Mouse (Mus musculus) layer of hippocampus, postnatal 14 days (tissue): ENCODE data around the gene Ankrd11. TPM values are rescaled to one million over a fixed set of nuclear protein-coding genes. Genes with fewer than 3 reads are reported as not detected.

ENCODE experiments used
- DNase-seq, 2 experiments: peaks; one replicate each; pipeline ENCODE4 v3.0.0; 2021 to 2022; ENCODE audit warnings: low spot score in 2 of 2, mixed read lengths in 1 of 2
- total RNA-seq, 2 experiments: library from RNA; stranded (reverse); gene quantifications; 2 replicates each; pipeline ENCODE4 v1.2.3; 2021

Ankrd11 gene
- total RNA-seq, 2 experiments from 2014 or later = 152 to 159 TPM

DNA sequence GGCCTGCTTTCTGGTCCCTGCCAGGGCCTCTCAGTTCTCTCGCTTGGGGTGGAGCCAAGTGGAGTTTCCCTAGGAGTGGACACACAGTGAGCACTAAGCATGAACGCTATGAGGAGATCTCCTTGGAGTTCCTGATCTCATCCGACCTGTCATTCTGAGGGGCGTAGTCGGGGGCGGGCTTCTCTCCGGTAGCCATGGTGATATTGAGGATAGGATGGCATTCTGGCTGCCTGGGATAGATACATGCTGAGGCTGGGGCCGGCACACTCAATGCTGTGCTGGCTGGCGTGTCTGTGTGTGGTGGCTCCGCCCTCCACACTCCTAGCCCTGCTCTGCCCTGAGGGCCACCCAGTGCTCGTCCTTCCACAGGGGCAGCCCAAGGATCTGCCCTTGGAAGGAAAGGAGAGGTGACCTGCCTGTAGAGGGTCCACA is 188.7 kb downstream of the Ankrd11 start:
- peak; percentile 40 to 41 for DNase-seq

DNA sequence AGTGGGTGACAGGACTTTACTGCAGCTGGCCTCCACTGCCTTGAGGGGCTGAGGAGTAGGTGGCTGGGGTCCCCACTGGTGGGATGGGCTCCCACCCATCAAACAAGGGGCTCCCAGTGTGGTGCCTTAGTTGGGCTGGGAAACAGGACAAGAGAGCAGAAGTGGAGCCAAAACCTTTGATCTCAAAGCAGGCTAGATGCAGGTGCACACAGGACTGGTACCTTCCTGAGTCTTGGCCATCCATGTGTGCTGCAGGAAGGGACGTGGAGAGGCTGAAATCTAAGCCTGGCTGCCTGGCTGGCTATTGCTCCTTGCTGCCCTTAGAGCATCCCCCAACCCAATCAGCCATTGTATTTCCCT is 189.6 kb downstream of the Ankrd11 start:
- DNase-seq = no peak

DNA sequence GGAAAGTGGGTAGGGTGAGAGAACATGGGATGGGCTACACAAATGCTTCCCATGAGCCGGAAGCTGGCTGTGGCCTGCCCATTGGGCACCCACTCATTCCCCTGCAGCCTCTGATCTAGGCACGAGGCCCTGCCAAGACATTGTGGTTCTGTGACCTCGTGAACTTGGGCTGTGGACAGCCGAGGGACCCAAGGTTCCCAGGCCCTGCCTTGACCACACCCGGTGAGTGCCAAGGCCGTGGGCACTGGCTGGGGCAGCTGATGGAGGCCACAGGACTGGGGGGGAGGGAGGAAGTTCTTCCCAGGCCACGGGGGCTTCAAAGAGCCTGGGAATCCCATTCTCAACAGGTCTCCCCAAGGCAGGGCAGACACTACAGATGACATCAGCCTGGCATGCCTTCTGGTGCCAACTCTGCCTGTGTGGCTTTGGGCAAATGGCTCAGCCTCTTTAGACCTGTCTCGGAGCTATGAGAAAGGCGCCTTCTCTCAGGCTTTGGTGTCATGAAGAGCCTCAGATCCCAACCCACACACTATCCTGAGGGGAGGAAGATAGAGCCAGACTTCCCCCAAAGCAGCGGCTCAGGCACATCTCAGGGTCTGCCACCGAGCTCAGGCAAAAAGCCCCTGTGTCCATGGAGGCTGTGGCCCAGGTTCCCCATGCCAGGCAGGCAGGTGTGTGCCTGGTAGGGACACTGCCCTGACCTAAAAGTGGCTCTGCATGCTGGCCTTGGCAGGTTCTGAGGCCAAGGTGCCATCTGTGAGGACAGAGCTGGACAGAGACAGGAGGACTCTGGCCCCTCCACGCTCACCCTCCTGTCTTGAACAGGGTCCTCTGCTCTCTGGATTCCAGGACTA is 190.2 kb downstream of the Ankrd11 start:
- no peak for DNase-seq

DNA sequence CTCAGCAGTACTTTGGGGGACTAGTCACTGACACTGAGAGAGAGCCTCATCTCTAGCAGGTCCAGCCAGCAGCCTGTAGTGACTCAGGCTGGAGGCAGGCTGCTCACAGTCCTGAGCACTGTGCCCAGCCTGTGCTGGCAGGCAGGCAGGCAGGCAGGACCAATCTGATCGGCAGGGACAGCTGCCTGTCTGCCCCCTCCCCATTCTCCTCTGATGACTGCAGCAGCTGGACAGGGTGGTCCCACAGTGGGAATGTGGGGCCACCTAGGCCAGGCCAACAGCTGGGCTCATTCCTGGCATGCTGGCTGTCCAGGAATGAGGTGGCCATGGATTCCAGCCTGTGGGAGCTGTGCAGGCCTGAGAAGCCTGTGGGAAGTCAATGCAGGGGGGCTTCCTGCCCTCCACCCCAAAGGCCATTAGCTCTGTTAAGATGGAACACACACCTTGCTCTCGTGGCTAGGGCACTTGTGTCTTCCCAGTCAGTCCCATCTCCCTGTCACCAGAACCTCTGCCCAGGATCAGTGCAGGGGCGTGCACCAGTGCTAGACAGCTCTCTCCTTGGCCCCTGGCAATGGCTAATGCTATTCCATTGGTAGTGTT is 191.3 kb downstream of the Ankrd11 start:
- no peak for DNase-seq

DNA sequence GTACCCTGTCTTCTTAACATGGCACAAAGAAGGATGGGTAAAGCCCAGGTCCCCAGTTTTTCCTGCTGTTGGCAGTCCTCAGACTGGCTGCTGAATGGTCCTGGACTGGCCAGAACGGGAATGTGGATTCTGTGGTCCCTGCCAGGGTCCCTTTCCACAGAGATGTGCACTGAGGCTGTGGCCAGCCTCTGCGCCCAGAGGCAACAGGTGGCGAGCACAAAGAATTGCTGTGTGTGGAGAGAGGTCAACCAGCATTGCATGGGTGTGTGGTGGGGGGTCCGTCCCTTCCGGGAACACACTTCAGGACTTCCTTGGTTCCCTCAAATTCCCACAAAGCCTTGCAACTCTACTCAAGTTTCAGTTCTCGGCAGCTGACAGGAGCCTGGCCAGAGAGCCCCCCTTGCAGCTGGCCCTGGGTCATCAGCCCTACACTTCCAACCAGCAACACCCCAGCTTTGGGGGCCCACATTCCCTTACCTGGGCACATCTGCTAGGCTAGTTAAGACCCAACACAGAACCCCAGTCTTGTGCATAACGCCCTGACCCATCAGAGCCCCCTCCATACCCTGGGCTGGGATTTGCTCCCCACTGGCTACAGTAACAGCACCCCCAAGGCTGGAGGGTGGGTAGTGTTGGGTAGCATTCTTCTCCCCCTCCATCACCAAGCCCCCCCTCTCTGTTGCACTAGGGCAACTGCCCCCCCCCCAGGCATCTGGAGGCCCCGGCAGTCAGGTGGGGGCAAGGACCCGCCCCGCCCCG is 192.7 kb downstream of the Ankrd11 start:
- no peak for DNase-seq

DNA sequence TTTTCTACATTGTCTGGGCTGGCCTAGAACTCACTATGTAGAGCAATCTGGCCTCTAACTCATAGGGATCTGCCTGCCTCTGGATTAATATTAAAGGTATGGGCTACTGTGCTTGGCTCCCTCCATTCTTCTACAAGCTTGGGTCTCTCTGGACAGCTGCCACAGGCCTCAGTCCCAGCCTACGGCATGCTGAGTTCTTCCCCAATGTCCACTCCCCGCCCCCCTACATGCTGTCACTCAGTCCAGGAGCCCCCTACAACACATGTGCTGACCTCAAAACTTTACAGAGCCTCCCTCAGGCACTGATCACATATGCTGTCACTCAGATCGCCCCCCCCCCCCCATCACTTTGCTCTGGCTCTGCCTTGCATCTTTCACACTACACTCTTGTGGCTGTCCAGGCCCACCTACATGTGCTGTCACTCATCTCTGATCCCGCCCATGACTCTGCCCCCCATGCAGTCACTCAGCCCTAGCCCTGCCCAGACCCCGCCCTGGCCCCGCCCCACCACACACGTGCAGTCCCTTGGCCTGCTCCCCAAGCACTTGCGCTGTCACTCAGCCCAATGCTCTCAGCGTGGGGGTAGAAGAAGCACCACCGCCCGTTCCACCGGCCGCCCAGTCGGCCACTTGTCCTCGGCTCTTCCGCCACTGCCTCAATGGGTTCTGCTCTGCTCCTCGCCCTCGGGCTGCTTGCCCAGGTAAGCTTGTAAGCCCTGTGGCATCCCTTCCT is 194.1 kb downstream of the Ankrd11 start, which contains the start of gene Cdh15:
Cdh15 (plus strand) TSS at position 138 of the 733 bp plus-strand sequence.
- peak in 1 of 2 experiments; percentile 41 for DNase-seq

DNA sequence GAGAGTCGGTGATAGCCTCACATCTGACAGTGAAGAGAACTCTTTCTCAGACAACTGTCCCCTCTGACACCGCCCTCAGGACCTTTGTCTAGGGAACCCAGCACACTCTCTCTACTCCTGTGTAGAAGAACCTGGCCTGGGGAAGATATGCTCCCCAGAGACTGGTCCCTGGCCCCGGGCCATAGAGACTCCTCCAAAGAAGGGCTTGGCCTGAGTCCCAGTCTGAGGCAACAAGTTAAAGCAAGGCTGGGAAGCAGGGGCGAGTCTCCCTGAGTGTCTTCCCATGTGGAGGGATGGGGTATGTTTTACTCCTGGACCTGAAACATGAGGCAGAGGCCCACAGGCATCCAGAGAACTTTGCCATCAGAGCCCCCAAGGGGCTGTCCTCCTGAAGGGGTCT is 196.4 kb downstream of the Ankrd11 start:
- no peak for DNase-seq

DNA sequence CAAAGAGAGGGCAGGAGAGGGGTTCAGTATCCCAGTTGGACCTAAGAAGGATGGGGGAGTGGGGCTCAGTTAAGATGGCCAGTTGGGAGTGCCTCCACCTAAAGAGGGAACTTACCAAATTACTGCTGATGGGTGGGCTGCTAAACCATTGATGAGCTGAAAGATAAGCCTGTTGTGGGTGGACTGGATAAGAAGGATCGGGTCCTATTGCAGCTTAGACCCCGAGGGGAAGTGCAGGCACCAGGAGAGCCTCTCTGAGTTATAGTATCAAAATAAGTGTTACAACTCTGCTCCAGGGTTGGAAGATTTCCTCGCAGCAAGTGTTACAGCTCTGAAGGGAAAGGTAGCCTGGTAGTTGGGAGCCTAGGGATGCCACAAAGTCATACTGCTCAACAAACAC is 197.9 kb downstream of the Ankrd11 start:
- no peak for DNase-seq

DNA sequence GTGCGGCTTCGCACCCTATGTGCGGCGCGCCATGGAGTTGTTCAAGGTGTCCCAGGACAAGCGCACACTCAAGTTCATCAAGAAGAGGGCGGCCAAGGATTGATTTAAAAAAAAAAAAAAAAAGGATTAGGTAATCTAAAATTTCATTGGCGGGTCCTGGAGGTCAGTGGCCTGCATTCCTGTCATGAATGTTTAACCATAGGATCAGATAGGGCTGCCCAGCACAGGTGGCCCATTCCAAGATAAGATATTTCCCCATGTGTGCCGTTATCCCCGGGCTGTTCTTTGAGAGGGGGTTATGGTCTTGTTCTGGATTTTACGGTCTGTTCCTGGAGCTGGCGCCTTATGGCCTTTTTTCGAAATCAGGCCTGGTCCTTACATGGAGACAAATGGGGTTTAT is 205.4 kb downstream of the Ankrd11 start:
- no peak for DNase-seq

DNA sequence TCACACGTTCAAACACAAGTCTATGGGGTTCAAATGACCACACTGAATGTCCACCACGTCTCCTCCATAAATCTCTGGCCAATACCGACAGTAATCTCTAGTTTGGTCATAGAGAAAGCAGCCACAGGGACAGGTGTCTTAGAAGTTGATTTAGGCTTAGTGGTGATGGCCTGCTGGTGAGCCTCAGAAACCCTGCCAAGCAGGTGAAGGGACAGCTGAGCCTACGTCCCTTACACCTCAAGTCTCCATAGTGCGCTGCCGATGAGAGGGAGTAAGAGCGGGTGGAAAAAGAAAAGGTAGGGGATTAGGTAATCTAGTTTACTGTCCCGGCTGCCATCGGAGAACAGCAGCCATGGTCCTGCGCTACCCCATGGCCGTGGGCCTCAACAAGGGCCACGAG is 205.9 kb downstream of the Ankrd11 start:
- no peak for DNase-seq

DNA sequence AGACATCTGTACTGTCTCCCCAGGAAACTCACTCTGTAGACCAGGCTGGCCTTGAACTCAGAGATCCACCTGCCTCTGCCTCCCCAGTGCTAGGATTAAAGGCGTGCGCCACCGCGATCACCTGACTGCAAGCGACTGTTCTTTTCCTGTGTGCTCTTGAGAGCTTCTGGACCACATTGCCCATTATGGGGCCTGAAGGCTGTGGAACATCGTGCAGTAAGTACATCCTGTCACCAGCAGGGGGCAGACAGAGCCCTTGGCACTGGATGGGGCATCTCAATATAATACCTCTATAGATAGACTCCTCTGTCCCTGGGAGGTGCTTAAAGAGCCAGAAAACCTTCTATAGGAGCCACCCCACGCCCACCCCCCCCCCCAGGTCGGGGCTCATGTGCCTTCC is 207.1 kb downstream of the Ankrd11 start:
- DNase-seq = peak; percentile 59 to 70

DNA sequence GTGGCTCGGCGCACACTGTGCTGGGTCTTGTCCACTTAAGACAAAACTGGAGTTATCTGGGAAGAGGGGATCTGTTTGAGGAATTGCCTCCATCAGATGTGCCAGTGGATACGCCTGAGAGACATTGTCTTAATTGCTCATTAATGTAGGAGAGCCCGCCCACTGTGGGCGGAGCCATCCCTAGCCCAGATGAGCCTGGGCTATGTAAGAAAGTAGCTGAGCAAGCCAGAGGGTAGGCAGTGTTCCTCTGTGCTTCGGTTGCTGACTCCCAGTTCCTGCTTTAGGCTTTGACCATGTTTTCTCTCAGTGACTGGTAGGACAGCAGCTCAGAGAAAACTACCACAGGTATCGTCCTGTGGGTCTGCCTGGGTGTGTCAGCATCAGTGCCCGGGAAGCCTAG is 207.7 kb downstream of the Ankrd11 start:
- DNase-seq = no peak

Other genes starting within 250 kb of the Ankrd11 start
- 1 to 10 TPM in 1 of 2 experiments, under 1 TPM in 1; 0.93 to 1.2 TPM for gene Cdh15, start 194.3 kb downstream of the Ankrd11 start, total RNA-seq
- gene Spg7, start 20.7 kb upstream of the Ankrd11 start, total RNA-seq = 10 to 100 TPM; 64.7 to 81.9 TPM
- 100 to 1,000 TPM; 390 to 435 TPM for gene Rpl13, start 60.1 kb upstream of the Ankrd11 start, total RNA-seq
- 100 to 1,000 TPM; 319 to 359 TPM for gene Cpne7, start 75.1 kb upstream of the Ankrd11 start, total RNA-seq
- gene Sult5a1, start 116.0 kb upstream of the Ankrd11 start, total RNA-seq = 1 to 10 TPM; 2.2 to 2.9 TPM
- under 1 TPM; 0.50 to 0.71 TPM for gene Dpep1, start 144.0 kb upstream of the Ankrd11 start, total RNA-seq
- 100 to 1,000 TPM; 114 to 131 TPM for gene Chmp1a, start 170.5 kb upstream of the Ankrd11 start, total RNA-seq
- gene Spata33, start 170.6 kb upstream of the Ankrd11 start, total RNA-seq = 10 to 100 TPM in 1 of 2 experiments, 1 to 10 TPM in 1; 9.5 to 10.6 TPM
- 10 to 100 TPM; 74.0 to 82.4 TPM for gene Cdk10, start 182.6 kb upstream of the Ankrd11 start, total RNA-seq
- 100 to 1,000 TPM; 106 to 111 TPM for gene Spata2l, start 194.0 kb upstream of the Ankrd11 start, total RNA-seq
- 10 to 100 TPM; 22.4 to 23.3 TPM for gene Zfp276, start 211.9 kb upstream of the Ankrd11 start, total RNA-seq
- gene Vps9d1, start 212.1 kb upstream of the Ankrd11 start, total RNA-seq = 10 to 100 TPM; 56.3 to 58.0 TPM